Mouse (Mus musculus) spleen, adult 12 weeks (tissue): ENCODE results near the gene Ptov1.
A peak's percentile ranks its signal among the peaks of the same experiment; 100 is the strongest.

Source experiments
- DNase-seq: peaks from one replicate; pipeline ENCODE4 v3.0.0; 2022; ENCODE audit warnings: low spot score

Gene Ptov1

GRCm38 (mm10) chr7:44857905-44858304, 11.7 kb downstream of the Ptov1 start:
- peak; percentile 57 for DNase-seq

- DNase-seq = peak; percentile 79
Measured at GRCm38 (mm10) chr7:44857042-44857552, 12.5 kb downstream of the Ptov1 start, which contains the start of gene Pnkp. Gene Pnkp (plus strand): TSS chr7:44857139.

- DNase-seq = no peak
Measured at GRCm38 (mm10) chr7:44856265-44856916, 13.2 kb downstream of the Ptov1 start.

GRCm38 (mm10) chr7:44855036-44855435, 14.6 kb downstream of the Ptov1 start:
- DNase-seq = no peak

- peak; percentile 75 for DNase-seq
Measured at GRCm38 (mm10) chr7:44854356-44855031, 15.1 kb downstream of the Ptov1 start.

DNA sequence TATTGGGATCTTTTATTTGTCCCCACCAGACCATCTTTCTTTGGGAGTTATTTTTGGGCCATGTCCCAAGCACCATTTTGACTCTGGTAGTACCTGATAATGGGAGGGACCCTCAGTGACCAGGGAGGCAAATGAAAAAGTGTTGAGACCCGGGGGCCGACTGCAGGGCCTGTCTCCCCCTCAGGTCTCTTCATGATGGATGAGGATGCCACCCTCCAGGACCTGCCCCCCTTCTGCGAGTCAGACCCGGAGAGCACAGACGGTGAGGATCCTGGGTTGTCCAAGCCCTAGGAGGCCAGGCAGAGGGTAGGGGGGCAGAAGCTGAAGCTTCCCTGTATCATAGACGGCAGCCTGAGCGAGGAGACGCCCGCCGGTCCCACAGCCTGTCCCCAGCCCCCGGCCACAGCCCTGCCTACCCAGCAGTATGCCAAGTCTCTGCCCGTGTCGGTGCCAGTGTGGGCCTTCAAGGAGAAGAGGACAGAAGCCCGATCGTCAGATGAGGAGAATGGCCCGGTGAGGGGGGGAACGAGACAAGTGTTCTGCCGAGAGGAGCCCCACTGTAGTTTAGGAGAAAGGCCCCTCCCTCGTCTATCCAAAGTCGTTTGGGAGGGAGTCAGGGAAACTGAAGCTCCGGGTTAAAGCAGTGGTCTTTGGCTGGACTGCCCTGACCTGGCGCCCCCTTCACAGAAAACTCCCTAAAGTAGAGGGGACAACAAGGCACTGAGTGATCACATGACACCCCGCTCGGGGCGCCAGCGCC, 15.8 kb downstream of the Ptov1 start:
- DNase-seq = no peak

DNA sequence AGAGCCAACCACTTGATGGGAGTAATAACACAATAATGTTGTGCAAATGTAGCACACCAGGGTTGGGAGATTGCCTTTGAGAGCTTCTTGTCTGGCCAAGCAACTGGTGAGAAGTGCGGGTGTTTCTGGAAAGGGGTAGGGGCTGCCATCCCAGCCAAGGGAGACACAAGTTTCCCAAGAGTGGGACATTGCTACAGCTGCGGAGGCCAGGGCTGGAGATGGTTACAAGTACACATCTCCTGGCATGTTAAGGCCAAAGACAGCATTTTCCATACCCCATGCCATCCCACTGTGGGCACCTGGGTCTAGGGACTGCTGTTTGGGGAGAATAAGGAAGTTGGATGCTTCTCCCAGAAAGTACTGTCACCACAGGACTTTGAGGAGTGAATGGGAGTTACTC, 16.5 kb downstream of the Ptov1 start:
- DNase-seq = no peak

- no peak for DNase-seq
Measured at GRCm38 (mm10) chr7:44852259-44853027, 17.1 kb downstream of the Ptov1 start.

DNA sequence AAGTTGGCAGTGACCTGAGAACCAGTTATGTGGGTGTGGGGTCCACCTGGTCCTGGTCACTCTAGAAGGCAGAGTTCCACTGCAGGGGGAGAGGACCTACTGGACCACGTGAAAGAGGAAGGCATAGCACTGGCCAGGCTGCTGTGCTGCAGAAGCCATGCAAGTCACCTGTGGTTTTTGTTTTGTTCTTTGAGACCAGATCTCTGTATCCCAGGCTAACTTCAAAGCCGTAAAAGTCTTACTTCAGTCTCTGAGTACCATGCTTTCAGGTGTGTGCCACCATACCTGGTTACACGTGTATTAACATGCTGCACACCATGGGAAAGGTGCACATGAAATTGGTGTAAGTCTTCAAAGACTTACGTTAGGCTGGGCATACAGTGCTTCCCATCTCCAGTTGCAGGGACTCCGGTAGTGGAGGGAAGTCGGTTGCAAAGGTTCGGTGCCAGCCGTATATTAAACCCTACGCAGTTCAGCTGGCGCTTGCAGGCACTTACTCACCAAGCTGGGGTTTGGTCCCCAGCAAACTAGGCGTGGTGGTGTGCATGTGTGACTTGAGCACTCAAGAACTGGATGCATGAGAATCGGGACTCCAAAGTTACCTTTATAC, 17.9 kb downstream of the Ptov1 start:
- no peak for DNase-seq

DNA sequence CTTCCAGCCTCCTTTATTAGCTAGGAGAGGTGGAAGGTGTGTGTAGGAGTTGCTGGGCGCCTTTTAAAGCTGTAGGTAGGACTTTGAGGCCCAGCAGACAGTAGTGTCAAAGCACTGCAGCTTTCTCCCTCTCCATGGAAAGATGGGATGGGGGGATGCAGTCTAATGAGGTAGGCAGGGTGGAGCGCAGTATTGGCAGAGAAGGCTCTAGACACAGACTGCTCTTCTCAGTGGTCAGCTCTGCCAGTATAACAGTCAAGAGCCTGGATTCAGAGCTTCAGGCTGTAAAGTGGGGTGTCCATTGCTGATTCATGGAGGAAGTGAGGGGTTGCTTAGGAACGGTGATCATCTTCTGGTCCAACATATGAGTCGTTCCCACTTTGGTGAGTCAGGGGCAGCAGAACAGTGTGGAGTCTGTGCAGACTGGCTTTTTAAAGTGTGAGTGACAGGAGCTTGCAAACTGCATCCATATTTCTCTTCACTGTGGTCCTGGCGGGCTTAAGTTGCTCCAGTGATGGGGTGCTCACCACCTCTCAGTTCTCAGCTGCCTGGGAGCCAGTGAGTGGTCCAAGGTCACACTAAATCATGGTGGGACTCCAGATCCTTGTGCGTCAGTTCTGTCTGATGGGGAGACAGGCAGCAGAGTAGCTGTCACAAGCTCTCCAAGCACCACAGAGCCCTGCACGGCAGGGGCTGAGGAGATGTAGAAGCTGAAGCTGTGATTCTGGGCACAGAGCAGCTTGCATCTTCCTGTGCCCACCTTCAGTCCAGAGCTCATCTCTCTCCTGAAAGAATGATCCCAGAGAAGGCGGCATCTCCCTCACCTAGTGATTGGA, 18.6 kb downstream of the Ptov1 start:
- DNase-seq = no peak

- no peak for DNase-seq
Measured at GRCm38 (mm10) chr7:44850146-44850545, 19.4 kb downstream of the Ptov1 start.

- peak; percentile 83 for DNase-seq
Measured at GRCm38 (mm10) chr7:44849416-44850111, 20.0 kb downstream of the Ptov1 start.

- DNase-seq = peak; percentile 95
Measured at GRCm38 (mm10) chr7:44848561-44849415, 20.8 kb downstream of the Ptov1 start, which contains the start of the genes Akt1s1 and Tbc1d17. Gene Akt1s1 (plus strand): TSS chr7:44848991. Gene Tbc1d17 (minus strand): TSS chr7:44849079.

DNA sequence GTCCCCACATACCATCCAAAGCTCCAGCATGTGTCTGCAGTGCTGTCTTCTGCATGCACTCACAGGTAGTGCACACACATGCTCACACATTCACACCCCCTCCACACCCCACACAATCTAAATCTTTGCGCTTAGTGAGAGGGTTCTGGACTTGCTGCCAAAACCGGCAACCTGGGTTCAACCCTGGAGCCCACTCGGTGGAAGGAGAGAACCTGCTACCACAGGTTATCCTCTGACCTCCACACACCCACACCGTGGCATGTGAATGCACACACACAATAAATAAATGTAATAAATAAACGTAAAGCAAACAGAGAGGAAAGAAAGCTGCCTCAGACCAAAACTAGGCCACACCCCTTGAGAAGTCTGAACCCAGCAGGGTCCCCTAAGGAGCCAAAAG, 21.8 kb downstream of the Ptov1 start:
- DNase-seq = no peak

DNA sequence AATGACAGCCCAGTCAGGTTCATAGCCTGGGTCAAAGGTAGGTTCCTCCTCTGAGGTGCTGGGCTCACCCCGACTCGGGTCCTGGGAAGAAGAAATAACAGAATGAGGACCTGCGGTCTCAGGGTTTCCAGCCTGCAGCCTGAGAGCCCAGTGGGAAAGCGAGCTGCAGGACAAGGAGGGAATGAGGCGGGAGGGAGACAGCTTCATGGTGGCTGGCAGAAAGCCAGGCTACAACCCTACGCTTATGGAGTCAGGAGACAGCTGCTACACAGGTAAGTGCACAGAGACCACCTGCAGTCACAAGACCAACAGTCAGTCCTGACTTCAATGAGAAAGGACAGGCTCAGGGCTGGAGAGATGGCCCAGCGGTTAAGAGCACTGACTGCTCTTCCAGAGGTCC, 22.8 kb downstream of the Ptov1 start:
- no peak for DNase-seq

- DNase-seq = no peak
Measured at GRCm38 (mm10) chr7:44845006-44845405, 24.6 kb downstream of the Ptov1 start.

DNA sequence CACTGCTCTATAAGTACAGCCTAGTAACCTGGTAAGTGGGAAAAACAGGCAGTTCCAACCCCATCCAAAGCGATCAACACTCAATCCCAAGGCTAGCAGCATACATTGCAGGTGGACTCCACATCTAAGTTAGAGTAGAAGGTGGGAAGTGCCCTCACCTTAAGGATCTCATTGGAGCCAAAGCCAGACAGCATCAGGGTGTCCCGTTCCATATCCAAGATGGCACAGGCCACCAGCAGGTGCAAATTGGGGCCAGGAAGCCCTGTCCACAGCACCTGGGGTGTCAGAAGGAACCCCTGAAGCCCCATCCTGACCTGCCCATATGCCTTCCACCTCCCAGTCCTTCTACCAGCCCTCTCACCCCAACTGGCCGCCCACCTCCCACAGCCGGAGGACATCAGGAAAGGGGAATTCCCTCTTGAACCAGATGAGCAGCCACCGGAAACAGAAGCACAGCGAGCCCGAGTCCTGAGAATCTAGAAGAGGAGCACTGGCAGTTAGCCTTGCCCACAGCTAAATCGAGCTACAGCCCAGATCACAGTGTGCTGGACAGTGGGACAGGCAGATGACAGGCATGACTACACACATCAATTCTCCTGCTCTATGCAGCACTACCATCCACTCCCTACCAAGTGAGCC, 27.6 kb downstream of the Ptov1 start:
- no peak for DNase-seq

GRCm38 (mm10) chr7:44840426-44840825, 29.2 kb downstream of the Ptov1 start:
- DNase-seq = no peak
